Mouse (Mus musculus): Measurements from ENCODE around the gene Krt10. TPM values are rescaled to one million over a fixed set of nuclear protein-coding genes. Genes with fewer than 3 reads are reported as not detected.
A peak's percentile ranks its signal among the peaks of the same experiment; 100 is the strongest.

Krt10 gene
- total RNA-seq (2021), result 4.3 and 7.7 TPM in 2 replicates
- long read RNA-seq, partial matches to known transcripts, result 6 of 8 reads
- long read RNA-seq, other reads (novel, unspliced or antisense), result 2 of 8 reads

- DNase-seq, result no peak
These were observed at the start of gene Krt10 for GRCm38 (mm10) chr11:99389264-99389663. Gene Krt10 (minus strand): TSS chr11:99389364.

DNA sequence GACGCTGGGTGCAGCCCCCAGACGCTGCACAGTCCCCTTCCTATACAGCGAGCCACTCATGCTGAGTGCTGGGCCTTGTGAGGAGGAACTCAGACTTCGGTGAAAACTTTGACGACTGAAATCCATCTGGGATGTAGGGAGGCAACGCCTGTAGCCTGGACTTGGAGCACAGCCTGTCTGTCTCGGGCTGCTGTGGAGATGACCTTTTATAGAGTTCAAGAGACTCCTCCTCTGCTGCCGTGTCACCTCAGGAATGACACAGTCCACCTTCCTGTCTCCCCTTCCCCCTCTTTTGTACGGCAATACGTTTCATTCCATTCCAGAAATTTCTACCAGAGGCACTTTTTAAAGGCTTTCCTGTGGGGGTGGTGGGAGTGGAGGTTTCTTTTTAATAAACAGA lies 48.8 kb upstream of the Krt10 start, which contains the start of gene Krt20:
Krt20 (minus strand) TSS at position 179 of the 400 bp plus-strand sequence.
- no peak for DNase-seq

DNA sequence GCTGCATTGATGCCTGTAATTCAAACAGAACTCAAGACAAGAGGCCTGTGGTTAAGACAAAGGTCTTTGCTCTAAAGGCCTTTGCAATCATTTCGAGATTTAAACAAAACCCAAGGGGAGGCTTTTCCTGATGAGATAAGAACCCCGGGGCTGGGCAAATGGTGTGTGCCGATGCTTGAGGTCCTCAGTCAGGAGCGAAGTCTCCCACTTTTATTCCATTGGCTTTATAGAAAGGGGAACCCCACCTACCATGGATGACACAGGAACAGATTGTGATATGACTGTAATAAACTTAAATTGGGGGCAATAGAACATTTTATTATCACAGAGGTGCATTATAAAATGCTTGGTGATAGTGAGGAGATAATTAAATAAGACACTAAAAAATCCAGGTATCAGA lies 47.5 kb upstream of the Krt10 start:
- no peak for DNase-seq

DNA sequence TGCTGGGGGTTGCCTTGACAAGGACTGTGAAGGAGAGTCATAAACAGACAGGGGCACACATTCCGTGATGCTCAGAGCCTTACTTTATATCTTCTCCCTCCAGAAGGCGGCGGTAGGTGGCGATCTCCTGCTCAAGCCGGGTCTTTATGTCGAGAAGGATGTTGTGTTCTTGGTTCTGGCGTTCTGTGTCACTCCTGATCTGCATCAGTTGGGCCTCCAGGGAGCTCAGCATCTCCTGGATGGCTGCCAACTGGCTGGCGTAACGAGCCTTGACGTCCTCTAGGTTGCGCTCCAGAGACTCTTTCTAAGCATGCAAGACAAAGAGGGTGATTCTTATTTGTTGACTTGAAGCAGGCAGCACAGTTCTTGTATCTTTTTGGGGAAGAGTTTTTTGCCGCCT lies 41.5 kb upstream of the Krt10 start:
- peak; percentile 18 for DNase-seq

DNA sequence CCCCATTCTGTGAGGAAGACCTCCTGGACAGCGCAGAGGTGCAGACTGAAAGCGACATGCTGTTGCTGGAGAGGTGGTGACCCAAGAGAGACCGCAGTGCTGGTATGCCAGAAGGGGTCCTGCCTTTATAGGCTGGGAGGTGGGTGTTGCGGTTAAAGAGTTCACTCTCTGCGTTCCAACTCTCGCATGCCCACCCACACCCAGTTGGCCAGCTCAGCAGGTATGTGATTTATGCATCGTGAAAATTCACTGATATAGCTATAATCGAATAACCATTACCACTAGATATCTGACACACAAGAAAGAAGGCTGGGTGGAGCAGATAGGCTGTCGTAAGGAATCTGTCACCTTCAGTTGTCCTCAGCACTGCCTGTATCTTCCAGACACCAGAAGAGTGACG lies 33.0 kb upstream of the Krt10 start, which contains the start of gene Krt12:
Krt12 (minus strand) TSS at position 101 of the 400 bp plus-strand sequence.
- no peak for DNase-seq

DNA sequence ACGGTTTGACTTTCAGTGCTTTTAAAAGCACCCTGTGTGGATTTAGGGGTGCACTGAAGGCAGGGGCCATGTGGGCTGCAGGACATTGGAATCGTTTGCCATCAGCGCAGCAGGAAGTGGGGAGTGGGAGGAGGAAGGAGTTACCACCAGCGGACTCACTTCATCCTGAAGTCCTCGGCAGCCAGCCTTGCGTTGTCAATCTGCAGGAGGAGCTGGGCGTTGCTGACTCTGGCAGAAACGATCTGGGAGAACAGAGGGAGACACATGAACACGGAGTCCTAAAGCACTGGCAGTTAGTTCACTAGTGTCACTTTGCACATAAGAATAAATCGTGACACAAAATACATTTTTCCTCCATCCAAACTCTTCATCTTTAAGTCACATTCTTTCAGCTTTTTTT lies 31.4 kb upstream of the Krt10 start:
- no peak for DNase-seq

- DNase-seq, result no peak
These were observed 28.7 kb upstream of the Krt10 start for GRCm38 (mm10) chr11:99417819-99418218.

- no peak for DNase-seq
These were observed 27.7 kb upstream of the Krt10 start for GRCm38 (mm10) chr11:99416902-99417301.

- DNase-seq, result no peak
These were observed 25.4 kb upstream of the Krt10 start for GRCm38 (mm10) chr11:99414463-99415147.

DNA sequence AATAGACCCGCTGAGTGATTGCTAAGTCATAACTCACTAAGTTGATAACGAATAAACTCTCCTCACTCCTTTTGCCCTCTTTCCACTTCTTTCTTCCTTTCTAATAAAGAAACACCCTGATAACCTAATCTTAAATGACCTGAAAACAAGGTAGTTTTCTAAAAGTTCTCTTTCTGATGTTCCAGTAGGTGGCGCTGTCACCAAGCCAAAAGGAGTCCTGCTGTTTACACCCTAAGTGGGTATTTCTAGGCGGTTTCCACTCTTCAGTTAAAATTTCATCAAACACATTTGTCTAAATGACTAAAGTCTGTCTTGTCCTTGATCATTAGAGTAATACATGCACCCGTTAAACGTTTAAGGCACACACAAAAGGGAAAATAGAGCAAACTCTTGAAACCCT lies 24.1 kb upstream of the Krt10 start:
- peak; percentile 36 for DNase-seq

DNA sequence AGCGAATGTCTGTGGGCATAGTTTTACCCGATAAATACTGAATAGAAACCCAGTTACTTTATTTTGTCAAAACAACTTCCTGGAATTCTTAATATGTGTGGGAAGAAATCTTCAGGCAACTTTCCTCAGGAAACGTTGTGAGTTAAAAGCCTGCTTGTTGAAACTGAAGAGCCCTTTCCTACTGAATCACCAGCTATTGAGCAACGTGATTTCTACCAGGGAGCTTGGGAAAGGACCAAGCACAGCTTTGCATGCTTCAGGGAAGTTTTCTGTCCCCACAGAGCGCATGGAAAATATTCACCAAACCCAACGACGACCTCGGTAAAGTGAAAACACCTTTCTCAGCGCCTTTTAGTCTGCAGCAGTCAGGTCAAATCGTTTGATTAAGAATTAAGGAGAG lies 17.0 kb upstream of the Krt10 start:
- DNase-seq, result no peak

- DNase-seq, result no peak
These were observed 10.9 kb upstream of the Krt10 start for GRCm38 (mm10) chr11:99399956-99400549.

GRCm38 (mm10) chr11:99398832-99399231 lies 9.7 kb upstream of the Krt10 start:
- DNase-seq, result no peak

- DNase-seq, result no peak
These were observed 8.9 kb upstream of the Krt10 start for GRCm38 (mm10) chr11:99398084-99398483.

DNA sequence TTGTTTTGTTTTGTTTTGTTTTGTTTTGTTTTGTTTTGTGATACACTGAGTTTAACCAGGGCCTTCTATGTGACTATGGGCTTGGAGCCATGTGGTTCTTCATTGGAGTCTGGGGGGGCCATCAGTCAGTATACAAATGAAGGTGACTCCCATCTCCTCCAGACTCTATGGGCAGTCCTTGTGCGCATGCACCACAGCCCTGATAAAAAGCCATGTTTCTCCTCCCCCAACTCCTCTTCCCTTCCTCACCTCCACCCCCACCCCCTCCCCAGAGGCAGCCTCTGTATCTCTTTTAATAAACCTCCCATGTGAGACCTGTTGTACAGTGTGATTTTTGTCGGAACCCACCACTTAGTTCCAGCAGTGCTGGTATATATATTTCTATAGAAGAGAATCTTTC lies 7.5 kb upstream of the Krt10 start:
- DNase-seq, result no peak

GRCm38 (mm10) chr11:99396034-99396433 lies 6.9 kb upstream of the Krt10 start:
- no peak for DNase-seq

DNA sequence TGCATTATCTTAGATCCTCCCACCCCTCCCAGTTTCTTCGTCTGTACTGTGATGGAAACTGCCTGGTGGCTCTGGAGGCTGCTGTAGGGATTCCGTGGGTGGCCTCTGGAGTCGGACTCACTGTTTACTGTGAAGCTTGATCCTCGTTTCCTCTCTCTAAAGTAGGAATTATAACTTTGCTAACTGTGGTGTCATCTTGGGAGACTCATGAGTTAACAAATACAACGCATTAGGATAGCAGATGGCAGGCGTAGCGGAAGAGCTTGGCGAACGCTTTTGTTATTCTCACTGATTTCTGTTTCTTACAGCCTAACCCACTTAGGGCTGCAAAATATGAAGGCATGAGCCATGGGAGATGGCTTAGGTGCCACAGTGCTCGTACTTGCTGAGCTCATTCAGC lies 3.3 kb upstream of the Krt10 start:
- DNase-seq, result no peak

DNA sequence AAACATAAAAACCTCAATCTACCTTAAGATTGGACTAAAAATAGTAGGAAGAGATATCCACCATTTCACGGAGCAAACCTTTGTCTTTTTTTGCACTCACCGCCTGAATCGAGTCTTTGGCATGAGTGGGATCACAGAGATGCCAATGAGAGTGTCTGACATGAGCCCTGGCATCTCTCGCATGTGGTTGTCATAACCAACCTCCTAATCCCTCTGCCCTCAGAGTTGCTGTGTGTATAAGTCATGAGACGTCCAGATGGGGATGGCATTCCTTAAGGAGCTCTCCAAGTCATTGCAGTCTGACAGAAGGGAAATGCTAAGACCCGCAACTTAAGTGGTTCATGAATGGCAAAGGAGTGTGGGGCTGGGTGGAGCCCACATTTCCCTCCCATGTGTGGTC lies 2.2 kb upstream of the Krt10 start:
- no peak for DNase-seq

- no peak for DNase-seq
These were observed 1.7 kb upstream of the Krt10 start for GRCm38 (mm10) chr11:99390866-99391265.

- DNase-seq, result no peak
These were observed 503 bp downstream of the Krt10 start for GRCm38 (mm10) chr11:99388661-99389060.

GRCm38 (mm10) chr11:99385813-99386721 lies 3.1 kb downstream of the Krt10 start:
- peak; percentile 91 for DNase-seq

DNA sequence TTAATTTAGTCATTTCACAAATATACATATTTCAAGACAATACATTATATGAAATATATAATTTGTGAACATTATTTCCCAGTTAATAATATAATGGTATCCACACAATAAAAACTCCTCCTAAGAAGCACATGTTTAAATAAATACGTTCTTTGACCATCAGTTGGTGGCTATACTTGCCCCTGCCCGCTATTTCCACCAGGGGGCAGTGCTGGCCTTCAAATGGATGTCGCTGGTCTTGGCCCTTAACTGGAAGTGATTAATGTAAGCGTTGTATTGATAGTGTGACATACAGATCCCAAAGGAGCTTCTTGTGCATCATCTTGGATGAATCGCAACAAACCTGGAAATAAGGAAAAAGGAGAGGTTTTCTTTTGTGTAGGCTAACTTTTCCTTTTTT lies 9.6 kb downstream of the Krt10 start:
- DNase-seq, result peak; percentile 76

DNA sequence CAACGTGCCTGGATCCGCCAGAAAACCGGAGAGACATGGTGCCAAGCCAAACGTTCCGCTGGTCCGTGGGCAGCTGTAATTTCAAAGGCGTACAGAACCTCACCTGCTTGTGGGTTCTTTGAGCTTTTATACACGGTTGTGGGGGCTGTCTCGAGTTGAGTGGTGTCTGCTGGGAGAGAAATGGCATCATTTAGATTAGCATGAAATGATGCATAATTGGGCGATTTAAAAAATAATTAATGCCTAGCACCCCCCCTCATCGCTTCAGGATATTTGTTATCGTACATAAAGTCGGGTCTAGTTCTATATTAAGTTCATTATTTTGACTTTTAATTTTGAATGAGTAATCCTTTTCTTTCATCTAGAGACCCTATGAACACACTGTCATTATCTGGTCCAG lies 14.4 kb downstream of the Krt10 start, which contains the start of gene Krt28:
Krt28 (minus strand) TSS at position 101 of the 400 bp plus-strand sequence.
- no peak for DNase-seq

All from adrenal gland, postnatal 25 days (tissue).